9 mouse cellular contexts compared by ENCODE assay signal in the genomic region with DNA sequence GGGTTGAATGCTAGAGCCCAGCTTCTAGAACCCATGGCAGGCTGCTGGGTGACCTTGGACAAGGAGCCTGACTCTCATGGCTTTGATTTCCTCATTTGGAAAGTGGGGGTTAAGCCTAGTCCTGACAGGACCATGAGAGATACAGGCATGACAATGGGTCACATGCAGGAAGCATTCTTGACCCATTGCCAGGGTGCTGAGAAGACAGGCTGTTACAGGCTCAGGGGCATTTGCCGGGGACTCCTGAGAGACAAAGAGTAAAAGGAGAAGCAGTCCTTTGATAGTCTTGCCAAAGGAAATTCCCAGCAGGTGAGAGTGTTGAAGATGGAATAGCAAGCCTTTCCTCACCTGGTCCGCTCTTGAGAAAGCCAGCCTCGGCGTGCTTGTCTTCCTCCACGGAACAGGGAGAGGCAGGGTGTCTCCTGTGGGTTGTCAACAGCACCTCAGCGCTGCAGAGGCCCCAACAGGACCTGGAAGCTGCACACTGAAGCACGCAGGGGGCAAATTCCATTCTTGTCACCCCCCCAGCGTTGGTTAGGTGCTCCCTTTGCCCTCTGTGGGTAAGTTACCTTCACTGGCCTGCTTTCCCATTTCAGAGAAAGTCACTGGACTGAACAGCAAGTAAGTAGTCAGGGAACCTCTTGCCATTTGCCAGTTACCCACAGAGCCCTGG.
A peak's percentile ranks its signal among the peaks of the same experiment; 100 is the strongest.
DNase-seq lines count a peak whose midpoint lies in the region; ATAC-seq and TF ChIP-seq lines count a peak whose summit lies in the region.
"Had no signal": no experiment of that assay in that cellular context is flagged by ENCODE, and none has a peak within 500 bp of the region (broad histone marks: within the 10 kb centered on the region; RNA-seq: fewer than 3 reads in every experiment).

No protein-coding gene starts in this region.

- no peak for TF ChIP-seq EP300 in lung, postnatal 0 days (IDR thresholded peaks at IDR 0.05)
- TF ChIP-seq EP300 in liver, postnatal 0 days (IDR thresholded peaks at IDR 0.05; ENCODE audit: low read depth) = no peak

- peak; percentile 15 for DNase-seq in lung, postnatal 36 days
- DNase-seq in lung, postnatal 0 days (ENCODE audit: low spot score) = no peak
- DNase-seq in cerebellum, postnatal 10 days = peak; percentile 78 to 88
- peak; percentile 69 to 70 for DNase-seq in heart, postnatal 10 days
- DNase-seq in liver, postnatal 0 days = no peak
- DNase-seq in layer of hippocampus, postnatal 14 days (ENCODE audit: low spot score in 2 of 2) = no peak
- no peak for DNase-seq in embryo, embryonic 10.5 days (ENCODE audit: low spot score)

- 45% methylated on average over 8 of the region's 8 CpGs for WGBS in lung, postnatal 0 days
- WGBS in liver, postnatal 0 days (ENCODE audit: insufficient replicate concordance) = 62% methylated on average over 8 of the region's 8 CpGs

- TF ChIP-seq CTCF in lung, postnatal 0 days (IDR thresholded peaks at IDR 0.05) = no peak
- TF ChIP-seq CTCF in liver, postnatal 0 days (IDR thresholded peaks at IDR 0.05; ENCODE audit: low read depth) = no peak

- no peak overlapping the region for H3K4me2 ChIP-seq in lung, postnatal 0 days (replicated peaks; ENCODE audit: low read depth, low read length)
- H3K4me2 ChIP-seq in liver, postnatal 0 days (ENCODE audit: low read depth, low read length) = no peak overlapping the region
- H3K4me2 ChIP-seq: intestine, embryonic 15.5 days had no signal

- no peaks in the 10 kb centered on the region for H3K4me1 ChIP-seq in lung, postnatal 0 days (ENCODE audit: insufficient read depth, low read depth, low read length)
- peaks cover 43% of the 10 kb centered on the region for H3K4me1 ChIP-seq in liver, postnatal 0 days (ENCODE audit: insufficient read depth)
- H3K4me1 ChIP-seq: intestine, embryonic 15.5 days had no signal

- no peaks in the 10 kb centered on the region for H3K36me3 ChIP-seq in lung, postnatal 0 days (ENCODE audit: insufficient read depth, low read length)
- H3K36me3 ChIP-seq in liver, postnatal 0 days (replicated peaks; ENCODE audit: insufficient read depth, low read length) = no peaks in the 10 kb centered on the region
- H3K36me3 ChIP-seq: intestine, embryonic 15.5 days had no signal

- no peak overlapping the region for H3K4me3 ChIP-seq in lung, postnatal 0 days (ENCODE audit: low read depth, low read length)
- no peak overlapping the region for H3K4me3 ChIP-seq in liver, postnatal 0 days (ENCODE audit: low read depth, low read length)
- H3K4me3 ChIP-seq: intestine, embryonic 15.5 days had no signal

- H3K9me3 ChIP-seq in lung, postnatal 0 days (ENCODE audit: low read length) = no peaks in the 10 kb centered on the region
- H3K9me3 ChIP-seq in liver, postnatal 0 days (ENCODE audit: low read length) = no peaks in the 10 kb centered on the region
- H3K9me3 ChIP-seq: intestine, embryonic 15.5 days had no signal

- H3K9ac ChIP-seq in lung, postnatal 0 days (replicated peaks; ENCODE audit: low read depth) = no peak overlapping the region
- H3K9ac ChIP-seq in liver, postnatal 0 days (replicated peaks) = no peak overlapping the region
- H3K9ac ChIP-seq: intestine, embryonic 15.5 days had no signal

- H3K27ac ChIP-seq in lung, postnatal 0 days (ENCODE audit: low read length) = no peak overlapping the region
- H3K27ac ChIP-seq in liver, postnatal 0 days (ENCODE audit: low read depth) = peak overlapping the region; percentile 40; the same call in 1 of the 2 replicates
- H3K27ac ChIP-seq: intestine, embryonic 15.5 days had no signal

- H3K27me3 ChIP-seq in lung, postnatal 0 days (replicated peaks; ENCODE audit: insufficient read depth, low read length) = no peaks in the 10 kb centered on the region
- no peaks in the 10 kb centered on the region for H3K27me3 ChIP-seq in liver, postnatal 0 days (ENCODE audit: insufficient read depth, low read length)
- H3K27me3 ChIP-seq: intestine, embryonic 15.5 days had no signal

- intact Hi-C loops in heart, postnatal 10 days (cut with DNase I) = no loop called here

- no peak for ATAC-seq in lung, postnatal 0 days
- ATAC-seq in liver, postnatal 0 days = no peak
- no peak for ATAC-seq in frontal cortex, adult (ENCODE audit: low TSS enrichment)
- ATAC-seq: intestine, embryonic 15.5 days had no signal

Comparison
In these comparisons a context has a peak if more than half of its experiments do, and no peak if none do; other contexts are left out.
1. DNase-seq: peak in lung, postnatal 36 days (single experiment), cerebellum, postnatal 10 days (2 of 2) and heart, postnatal 10 days (2 of 2); none in lung, postnatal 0 days (single experiment), liver, postnatal 0 days (single experiment), layer of hippocampus, postnatal 14 days (0 of 2) and embryo, embryonic 10.5 days (single experiment).